Mouse (Mus musculus) brain, embryonic 18.5 days (tissue): Measurements from ENCODE around the gene Klf3.

ENCODE experiments used
- DNase-seq: peaks from one replicate; pipeline ENCODE4 v3.0.0-alpha.2; 2012; ENCODE audit warnings: low read depth, low spot score

Gene Klf3

DNA sequence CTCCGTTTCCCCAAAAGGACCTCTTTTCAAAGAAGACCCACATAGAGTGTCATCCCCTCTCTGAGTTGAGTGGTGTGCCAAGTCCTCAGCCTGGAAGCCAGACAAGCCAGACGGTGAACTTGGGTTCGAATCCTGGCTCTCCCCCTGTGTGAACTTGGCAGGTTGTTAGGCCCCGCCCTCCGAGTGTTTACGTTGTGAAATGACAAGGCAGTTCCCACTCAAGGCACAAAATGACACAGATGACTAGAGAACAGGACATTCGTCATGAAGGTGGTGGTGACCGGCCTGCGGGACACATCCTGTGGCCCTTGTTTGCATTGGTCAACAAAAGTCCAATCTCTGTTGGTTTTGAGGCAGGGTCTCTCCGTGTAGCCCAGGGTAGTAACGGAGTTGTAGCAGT, 6.7 kb downstream of the Klf3 start:
- no peak for DNase-seq

DNA sequence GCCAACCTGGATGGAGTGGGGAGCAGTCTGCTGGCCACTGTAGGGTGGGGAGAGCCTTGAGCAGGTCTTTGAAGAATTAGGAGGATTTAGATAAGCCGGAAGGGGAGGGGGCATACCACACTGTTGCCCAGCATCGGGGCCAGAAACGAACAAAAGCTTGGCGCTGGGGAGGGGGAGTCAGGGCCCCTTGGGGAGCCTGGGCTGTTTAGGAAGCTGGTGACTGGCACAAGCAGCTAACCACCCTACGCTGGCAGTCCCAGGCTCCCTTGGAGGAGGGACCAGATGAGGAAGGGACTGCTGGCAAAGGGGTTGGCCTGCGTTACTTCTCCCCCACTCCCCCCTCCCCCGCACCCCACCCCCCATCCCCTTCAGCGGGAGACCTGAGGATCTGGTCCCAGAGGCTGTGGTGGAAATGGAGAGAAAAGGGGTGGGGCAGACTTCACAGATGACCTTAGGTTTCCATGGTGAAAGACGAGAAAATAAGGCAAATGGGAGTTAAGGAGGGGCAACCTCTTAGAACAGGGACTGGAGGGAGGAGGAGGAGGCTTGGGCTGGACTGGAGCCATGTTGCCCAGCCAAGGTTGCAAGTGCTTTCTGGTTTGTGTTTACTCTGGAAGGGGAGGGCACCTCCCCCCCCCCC, 7.8 kb downstream of the Klf3 start:
- DNase-seq, result no peak

DNA sequence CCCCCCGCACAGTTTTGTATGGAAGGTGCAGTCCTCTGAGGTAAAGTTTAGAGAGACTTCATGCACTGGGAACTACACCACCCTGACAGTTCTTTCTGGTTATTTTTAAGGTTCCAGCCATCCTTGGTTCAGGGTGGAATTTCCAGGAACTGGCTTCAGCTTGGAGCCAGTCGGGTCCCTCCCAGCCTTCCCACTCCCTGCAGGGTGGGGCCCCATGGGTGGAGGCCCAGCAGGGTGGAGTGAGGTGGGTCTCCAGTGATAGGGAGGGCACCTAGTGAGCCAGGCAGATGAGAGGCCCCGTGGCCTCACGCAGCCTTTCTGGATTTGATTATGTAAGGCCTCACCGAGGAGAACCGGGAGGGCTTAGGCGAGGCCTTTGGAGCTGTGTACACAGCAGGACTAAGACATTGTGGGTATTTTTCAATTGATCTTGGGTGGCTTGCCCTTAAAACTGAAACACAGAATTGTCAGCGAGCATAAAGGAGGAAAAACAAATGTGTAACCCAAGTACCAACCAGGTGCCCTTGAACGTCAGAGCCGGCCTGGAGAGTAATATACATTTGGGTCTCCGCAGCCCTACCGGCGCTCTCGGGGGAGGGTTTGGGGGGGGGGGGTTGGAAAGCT, 8.4 kb downstream of the Klf3 start:
- no peak for DNase-seq

DNA sequence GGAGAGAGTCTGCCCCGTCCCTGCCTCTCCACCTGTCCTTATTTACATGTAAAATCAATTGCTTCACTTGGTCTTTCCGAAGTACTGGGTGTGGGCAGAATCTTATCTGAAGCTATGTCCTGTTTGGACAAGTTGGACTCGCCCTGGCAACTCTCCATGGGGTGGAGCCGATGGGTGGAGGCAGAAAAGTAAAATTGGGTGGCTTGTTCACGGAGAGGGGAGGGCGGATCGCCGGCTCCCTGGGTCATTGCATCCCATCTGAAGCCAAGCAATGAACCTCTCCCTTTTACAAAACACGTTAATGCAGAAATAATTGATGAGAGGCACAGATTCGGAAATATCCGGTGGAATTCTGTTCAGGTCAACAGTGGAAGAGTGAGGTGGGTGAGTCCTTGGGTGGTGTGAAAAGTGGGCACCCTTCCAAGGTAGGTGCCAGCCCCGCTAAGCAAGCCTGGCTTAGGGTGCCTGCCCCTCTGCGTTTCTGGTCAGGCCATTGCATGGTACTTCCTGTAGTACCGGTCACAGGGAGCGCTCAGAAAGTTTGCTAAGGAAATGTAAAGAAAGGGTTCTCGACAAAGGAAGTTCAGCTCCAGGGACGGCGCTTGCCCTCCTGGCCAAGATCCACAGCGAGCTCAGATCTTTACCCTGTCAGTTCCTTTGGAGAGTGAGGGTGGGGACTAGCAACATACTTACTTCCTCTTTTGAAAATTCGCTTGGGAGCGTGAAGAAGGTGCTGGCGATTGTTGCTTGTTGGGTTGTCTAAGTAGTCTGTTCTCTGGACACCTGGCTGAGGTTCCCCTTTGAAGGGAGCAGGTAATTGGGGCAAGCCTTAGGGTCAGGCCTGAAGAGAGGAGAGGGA, 9.2 kb downstream of the Klf3 start:
- DNase-seq, result no peak

DNA sequence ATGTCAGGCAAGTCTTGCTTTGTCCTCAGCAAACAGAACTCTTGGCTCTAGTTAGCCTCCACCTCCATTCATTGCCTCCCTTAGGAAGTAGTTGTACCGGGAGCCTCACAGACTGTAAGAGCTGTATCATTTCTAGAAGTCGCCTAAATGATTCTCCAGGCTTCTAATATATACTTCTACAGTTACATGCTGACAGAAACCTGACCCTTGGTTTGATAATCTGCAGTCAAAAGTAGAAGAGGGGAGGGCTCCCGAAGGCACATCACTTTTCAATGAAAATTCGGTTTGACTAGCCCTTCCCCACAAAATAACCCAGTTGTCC, 9.8 kb downstream of the Klf3 start:
- no peak for DNase-seq

DNA sequence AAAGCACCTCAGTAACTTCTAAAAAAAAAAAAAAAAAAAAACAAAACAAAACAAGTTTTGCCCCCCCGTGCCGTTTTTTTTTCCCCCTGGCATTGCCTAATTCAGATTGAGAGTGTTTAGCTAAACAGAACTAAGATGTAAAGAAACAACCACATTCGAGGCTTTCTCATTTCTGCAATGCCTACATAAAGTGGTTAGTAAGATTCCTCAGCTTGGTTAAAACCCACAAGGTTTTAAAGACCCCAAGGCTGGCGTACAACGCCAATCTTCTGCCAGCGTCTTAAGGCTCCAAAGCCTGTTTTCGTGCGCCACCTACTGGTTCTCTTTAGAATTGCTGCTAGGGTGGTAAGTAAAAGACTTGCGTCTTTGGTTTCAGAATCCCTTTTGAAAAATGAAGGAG, 10.2 kb downstream of the Klf3 start:
- no peak for DNase-seq

DNA sequence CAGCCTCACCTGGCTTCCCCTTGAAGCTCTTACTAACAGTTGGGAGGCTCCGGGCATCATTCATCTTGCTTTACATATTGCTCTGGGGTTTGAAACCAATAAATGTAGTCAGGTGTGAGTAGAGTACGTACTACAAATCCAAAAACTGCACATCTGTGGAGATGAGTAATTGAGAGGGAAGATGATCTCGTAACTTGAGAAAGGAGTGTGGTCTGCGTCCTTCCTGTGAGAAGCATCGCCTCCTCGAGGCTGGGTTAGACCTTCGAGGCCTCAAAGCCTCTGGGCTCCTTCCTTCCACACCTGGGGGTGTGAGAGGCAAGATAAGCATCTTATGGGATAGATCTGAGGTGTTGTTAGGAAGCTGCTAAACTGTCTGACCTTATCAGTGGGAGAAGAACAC, 11.2 kb downstream of the Klf3 start:
- no peak for DNase-seq

DNA sequence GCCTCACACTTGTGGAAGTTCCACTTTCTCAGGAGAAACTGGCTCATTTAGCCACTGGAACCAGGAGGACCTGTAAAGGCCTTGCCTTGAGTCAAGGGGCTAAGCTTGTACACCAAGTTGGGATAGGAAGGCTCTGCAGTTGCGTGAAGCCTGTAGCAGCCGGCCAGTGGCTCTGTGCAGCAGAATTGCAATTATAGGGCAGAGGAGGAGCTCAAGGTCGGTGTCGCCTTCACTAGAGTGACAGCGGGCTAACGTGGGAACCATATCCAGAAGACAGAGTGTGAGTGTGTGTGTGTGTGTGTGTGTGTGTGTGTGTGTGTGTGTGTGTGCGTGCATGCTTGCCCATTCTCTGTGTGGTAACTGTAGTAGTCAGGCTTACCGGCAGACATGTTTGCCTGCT, 12.4 kb downstream of the Klf3 start:
- no peak for DNase-seq

DNA sequence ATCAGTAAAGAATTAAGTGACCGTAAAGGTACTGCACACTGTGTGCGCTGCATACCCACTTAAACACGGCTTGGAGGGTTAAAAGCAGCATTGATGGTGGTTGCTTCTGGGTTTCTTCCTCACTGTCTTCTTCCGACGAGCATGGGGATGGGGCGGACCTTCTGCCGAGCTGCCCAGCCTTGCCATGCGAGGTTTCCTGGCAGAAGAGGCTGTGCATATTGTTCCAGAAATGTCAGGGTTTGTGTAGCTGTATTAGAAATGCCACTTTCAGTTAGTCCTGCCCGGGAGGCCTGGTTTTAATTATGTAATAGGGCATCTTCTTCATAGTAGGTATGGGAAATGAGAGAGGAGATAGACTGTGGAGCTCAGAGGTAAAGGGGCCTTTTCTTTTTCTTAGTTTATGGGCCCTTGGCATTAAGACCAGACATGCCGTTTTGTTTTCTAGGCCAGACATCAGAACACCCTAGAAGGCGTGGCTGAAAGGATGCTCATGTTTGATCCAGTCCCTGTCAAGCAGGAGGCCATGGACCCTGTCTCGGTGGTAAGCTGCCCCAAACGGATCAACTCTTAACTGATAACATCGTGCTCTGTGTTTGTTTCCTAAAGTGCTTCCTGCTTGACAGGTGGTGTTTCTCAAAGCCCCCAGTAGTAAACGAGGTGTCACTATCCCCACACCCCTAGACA, 13.2 kb downstream of the Klf3 start:
- DNase-seq, result no peak

DNA sequence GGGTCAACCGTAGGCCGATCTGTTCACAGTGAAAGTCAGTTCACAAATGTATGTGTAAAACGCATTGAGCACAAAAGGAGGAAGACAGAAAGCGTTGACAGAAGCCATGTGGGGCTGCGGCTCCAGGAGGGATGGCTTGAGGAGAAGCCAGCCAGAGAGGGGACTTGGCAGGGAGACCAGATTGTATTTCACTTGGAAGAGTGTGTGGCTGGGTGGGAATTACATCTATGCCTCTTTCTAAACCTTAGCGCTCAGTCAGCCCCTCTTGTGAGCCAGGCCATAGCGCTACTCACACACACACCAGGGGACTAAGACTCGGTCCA, 13.7 kb downstream of the Klf3 start:
- no peak for DNase-seq

DNA sequence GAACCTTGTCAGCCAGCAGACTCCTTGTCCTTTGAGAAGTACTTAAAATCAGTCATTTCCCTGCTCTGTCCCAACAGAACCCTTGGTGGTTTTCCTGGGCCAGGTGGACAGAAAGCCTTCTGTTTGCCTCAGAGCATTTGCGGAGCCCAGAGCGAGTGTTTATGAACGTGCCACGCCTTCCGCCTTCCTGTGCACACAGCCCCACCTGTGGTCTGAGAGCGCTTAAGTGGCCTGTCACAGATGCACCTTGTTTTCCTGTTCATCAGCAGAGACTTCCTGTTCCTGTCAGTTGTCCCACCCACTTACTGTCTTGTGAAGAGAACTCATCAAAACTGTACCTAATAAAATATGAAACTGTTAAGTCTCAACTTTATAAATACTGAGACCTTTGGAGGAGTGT, 16.2 kb downstream of the Klf3 start:
- DNase-seq, result no peak

DNA sequence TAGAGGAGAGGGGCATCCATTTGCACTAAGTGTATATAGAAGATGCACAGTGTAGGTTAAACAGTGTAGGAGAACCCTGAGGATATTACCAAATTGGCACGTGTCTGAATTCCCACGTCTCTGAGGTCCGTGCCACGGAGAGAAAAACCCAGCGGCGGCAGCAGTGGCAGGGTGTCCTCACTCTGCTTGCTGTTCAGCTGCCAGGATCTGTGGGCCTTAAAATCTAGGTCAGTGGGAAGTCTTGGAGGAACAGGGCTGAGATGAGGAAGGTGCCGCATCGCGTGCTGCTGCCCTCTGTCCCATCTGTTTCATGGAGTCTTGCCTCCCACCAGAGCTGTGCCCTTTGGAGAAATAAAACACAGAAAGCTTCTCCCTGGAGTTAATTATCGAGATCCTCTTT, 16.9 kb downstream of the Klf3 start:
- DNase-seq, result no peak

DNA sequence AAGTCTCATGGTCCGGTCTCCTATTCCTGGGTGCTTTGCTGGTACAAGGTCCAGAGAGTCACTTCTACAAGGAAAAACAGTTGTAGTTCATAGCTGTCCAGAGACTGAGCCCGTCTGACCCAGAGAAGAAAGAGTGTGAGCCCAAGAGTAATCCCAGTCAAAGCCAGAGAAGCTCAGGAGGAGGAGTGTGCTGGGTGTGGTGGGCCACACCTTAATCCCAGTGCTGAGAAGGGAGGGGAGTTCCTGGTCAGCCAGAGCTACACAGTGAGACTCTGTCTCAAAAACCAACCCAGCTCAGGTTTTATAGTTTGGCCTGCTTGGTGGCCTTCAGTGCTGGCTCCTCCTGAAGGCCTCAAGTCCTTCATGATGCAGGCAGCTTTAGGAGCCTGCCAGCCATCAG, 18.1 kb downstream of the Klf3 start:
- DNase-seq, result no peak

DNA sequence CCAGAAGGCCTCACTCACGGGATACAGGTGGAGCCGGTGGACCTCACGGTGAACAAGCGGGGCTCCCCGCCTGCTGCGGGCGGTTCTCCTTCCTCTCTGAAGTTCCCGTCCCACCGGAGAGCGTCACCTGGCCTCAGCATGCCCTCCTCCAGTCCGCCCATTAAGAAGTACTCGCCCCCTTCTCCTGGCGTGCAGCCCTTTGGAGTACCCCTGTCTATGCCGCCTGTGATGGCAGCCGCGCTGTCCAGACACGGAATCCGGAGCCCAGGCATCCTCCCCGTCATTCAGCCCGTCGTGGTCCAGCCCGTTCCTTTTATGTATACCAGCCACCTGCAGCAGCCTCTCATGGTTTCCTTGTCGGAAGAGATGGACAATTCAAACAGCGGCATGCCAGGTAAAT, 18.8 kb downstream of the Klf3 start:
- no peak for DNase-seq

DNA sequence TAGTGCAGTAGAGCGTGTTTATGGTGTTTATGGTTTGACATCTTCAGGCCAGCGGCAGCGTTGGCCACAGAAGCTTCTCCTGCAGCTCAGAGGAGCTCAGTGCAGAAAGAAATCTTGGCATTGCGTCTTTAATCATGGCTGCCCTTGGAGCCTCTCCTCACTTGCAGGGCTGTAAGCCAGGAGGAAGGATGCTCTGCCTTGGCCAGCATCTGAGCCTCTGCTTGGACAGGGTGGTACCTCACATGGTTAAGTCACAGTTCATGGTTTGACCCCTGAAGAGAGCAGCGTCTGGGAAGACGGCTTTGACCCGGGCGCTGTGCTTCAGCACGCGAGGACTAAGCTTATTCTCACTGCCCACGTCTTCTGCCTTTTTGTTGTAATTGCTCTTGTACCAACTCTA, 20.2 kb downstream of the Klf3 start:
- no peak for DNase-seq

DNA sequence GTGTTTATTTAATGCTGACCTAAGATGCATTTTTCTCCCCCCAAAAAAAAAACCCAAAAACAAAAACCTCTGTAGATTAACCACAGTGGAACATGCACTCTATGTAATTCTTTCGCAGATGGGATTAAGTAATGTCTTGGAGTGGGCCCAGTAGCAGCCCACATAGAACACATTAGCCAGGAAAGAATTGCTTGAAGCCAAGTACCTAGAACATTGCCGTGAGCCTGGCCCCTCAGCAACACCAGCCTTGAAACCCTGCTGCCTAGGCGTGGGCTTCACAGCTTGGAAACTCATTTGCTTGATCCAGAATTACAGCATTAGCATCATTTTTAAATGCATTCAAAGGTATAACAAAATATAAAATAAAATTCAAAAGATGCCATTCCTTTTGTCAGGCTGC, 21.6 kb downstream of the Klf3 start:
- no peak for DNase-seq

DNA sequence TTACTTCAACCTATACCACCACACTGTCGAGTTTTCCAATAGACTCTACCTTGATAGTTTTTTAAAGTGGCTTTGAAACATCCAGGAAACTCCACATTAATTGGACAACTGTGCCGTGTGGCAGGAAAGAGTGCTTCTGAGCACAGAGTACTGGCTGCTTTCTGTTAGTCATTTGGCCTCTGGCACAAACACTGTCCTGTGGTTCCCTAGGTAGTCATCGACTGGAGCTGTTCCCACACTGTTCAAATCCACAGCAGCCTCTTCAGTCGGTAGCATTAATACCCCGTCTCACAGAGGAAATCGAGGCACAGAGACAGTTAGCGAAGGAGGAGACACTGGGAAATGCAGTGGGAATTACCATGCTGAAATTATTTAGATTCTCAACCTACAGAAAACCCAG, 22.3 kb downstream of the Klf3 start:
- no peak for DNase-seq

DNA sequence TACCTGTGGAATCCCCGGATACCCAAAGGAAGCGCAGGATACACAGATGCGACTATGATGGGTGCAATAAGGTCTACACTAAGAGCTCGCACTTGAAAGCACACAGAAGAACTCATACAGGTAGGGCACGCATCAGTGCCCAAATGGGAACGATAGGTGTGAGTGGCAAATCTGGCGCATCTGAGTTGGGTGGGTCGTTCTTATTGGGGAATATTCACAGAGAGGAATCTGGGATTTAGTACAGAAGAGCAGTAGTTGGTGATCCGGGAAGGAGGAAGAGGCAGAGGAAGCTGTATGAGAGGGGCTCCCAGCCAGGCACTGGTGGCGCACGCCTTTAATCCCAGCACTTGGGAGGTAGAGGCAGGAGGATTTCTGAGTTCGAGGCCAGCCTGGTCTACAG, 24.0 kb downstream of the Klf3 start:
- no peak for DNase-seq

DNA sequence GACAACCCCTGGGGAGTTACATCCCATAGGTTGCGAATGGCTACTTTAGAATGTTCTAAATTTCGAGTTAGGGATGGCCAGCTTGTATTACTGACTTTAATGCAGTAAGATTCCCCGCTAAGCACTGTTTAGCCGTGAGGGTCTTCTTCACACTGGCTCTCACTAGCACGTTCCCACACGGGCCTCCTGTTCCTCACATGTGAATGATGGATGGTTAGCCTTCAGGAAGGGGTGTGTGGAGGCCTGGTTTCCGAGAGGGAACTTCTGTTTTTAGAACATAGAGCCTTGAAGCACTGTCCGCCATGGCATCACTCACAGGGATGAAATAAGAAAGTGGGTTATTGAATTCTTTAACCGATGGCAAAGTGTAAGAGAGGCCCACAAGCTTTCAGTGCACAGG, 25.1 kb downstream of the Klf3 start:
- DNase-seq, result no peak

DNA sequence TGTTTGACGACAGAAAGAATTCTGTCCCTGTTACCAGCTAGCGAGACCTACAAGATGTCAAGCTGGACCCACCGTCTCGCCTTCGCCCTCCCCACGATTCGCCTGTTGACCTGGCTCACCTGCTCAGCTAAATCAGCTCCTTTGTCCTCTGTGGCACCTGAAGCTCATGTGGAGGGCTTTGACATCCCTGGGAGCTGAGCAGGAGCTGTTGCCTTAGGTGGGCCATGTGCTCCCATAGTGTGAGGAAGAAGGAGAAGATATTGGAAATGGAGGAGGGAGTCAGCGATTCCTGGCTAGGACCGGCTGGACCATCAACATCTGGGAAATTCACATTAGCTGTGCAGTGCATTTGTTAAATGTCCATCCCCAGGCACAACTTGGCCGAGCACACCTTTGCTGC, 26.4 kb downstream of the Klf3 start:
- no peak for DNase-seq

DNA sequence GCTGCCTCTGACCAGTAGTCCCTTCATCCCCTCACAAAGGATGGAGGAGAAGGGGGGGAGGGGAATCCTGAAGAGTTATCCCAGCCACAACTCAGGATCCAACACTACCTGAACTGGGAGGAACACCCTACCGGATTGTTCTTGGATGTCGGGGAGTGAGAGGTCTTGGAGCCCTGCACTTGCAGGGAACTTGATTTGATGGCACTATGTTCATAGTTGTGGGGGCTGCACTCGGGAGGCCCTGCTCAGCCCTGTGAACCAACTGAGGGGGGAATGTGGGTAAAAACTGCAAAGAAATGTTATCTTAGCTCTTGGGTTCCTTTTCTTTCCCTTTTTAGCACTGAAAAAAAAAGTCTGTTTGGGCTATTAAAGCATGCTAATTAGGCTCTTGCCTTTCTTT, 27.6 kb downstream of the Klf3 start:
- DNase-seq, result no peak

DNA sequence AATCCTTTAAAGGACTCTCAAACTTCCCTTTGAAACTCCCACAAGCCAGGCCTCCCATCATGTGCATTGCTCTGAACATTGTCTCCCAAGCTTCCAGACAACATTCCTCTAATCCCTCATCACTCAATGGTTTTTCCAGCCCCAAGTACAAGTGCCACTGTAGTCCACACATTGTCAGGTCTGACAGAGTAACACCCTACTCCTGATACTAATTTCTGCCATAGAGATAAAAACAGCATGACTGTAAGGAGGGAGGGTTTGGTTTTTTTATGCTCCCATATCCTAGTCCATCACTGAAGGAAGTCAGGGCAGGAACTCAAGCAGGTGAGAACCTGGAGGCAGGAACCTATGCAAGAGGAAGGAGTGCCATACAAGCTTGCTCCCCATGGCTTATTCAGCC, 30.2 kb downstream of the Klf3 start:
- DNase-seq, result no peak

DNA sequence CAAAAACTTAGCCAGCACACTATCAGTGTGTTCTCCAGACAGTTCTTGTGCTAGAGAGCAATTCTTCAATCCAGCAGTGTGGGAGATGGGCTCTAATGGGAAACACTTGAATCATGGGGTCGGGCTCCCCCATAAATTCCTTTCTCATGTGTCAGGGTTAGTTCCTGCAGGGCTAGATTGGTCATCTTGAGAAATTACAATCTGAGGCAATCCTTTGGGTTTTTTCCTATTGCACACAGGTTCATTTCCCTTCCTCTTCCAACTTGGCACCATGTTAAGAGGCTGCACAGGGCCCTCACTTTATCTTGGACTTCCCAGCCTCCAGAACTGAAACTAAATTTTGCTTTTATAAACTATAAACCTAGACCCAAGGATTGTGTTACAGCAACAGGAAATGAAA, 31.0 kb downstream of the Klf3 start:
- no peak for DNase-seq
